Mouse (Mus musculus) embryonic facial prominence, embryonic 12.5 days (tissue): ENCODE results near the gene Ocrl. TPM values are rescaled to one million over a fixed set of nuclear protein-coding genes. Genes with fewer than 3 reads are reported as not detected.

Experiments
- ATAC-seq: fragments of 200-750 bp; cut with Nextera tagmentation; 2 replicates; pipeline ENCODE4 v1.8.0; 2017; ENCODE audit not compliant: insufficient number of reproducible peaks, insufficient read depth, low FRiP score, low TSS enrichment
- H3K27ac ChIP-seq: fragments of 300-500 bp; sonication (generic); 2 replicates; pipeline ENCODE4 v1.5.1; 2016; ENCODE audit warnings: mild to moderate bottlenecking
- H3K27me3 ChIP-seq: fragments of 300-500 bp; sonication (generic); 2 replicates; pipeline ENCODE4 v1.6.1; 2016; ENCODE audit warnings: mild to moderate bottlenecking, moderate library complexity
- H3K36me3 ChIP-seq: fragments of 300-500 bp; sonication (generic); 2 replicates; pipeline ENCODE4 v1.6.1; 2016; ENCODE audit warnings: mild to moderate bottlenecking
- H3K4me1 ChIP-seq: fragments of 300-500 bp; sonication (generic); 2 replicates; pipeline ENCODE4 v1.6.1; 2016
- H3K4me2 ChIP-seq: fragments of 300-500 bp; sonication (generic); replicated peaks from 2 replicates; pipeline ENCODE4 v1.6.1; 2016; ENCODE audit warnings: mild to moderate bottlenecking, moderate library complexity
- H3K4me3 ChIP-seq: fragments of 300-500 bp; sonication (generic); 2 replicates; pipeline ENCODE4 v1.5.1; 2016; ENCODE audit warnings: mild to moderate bottlenecking
- H3K9ac ChIP-seq: fragments of 300-500 bp; sonication (generic); 2 replicates; pipeline ENCODE4 v1.6.1; 2016; ENCODE audit warnings: mild to moderate bottlenecking, moderate library complexity
- H3K9me3 ChIP-seq: fragments of 300-500 bp; sonication (generic); 2 replicates; pipeline ENCODE4 v1.6.1; 2016; ENCODE audit warnings: mild to moderate bottlenecking, moderate library complexity
- WGBS: fragments of 180-500 bp; shearing (Covaris S2); methylation state at CpG from one replicate; pipeline ENCODE4 v1.1.7; 2016; 5-methylcytosine and 5-hydroxymethylcytosine counted together
- polyA plus RNA-seq: library from polyadenylated mRNA; unstranded; fragments of >200 nt; fragmentation: Nextera tagmentation; extraction: Ambion mirVana; gene quantifications from 2 replicates; pipeline ENCODE4 v1.2.1, GENCODE M21; 2016

The Ocrl gene
- polyA plus RNA-seq, 1 experiment from 2014 or later: 26.6 TPM

DNA sequence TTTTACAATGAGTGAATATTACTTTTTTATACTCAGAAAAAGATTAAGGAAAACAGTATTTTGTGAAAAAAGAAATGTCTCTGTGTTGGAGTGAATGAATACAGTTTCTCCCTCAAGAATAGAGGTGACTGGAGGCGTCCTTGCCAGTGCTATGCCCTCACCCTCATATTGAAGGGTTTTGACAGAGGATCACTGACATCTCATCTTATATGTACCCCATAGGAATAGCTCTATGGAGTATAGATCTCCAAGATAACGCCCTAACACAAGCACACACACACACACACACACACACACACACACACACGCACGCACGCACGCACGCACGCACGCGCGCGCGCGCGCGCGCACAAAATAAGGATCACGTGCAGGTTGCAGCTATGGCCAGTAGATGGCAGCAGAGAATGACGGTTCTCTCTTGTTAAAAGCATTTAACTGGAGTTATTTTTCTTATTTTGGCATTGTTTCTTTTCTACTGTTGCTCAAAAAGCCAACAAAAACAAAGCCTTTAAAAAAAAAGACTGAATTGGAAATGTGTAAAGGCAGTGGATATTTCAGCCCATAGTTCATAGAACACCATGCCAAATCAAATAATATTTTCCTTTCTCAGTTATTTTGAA lies 72.9 kb downstream of the Ocrl start:
- H3K4me1 ChIP-seq: no peaks in the 10 kb centered on the region
- peak overlapping the region; percentile 38 for H3K4me2 ChIP-seq
- H3K9me3 ChIP-seq: no peaks in the 10 kb centered on the region
- ATAC-seq: no peak
- no peaks in the 10 kb centered on the region for H3K36me3 ChIP-seq
- no peak overlapping the region for H3K27ac ChIP-seq
- WGBS: 19% methylated on average over 19 of the region's 19 CpGs
- 0 out of 2 replicates have a peak overlapping the region, but pooled peaks have one; percentile 17 for H3K4me3 ChIP-seq
- H3K9ac ChIP-seq: no peak overlapping the region
- H3K27me3 ChIP-seq: no peaks in the 10 kb centered on the region

DNA sequence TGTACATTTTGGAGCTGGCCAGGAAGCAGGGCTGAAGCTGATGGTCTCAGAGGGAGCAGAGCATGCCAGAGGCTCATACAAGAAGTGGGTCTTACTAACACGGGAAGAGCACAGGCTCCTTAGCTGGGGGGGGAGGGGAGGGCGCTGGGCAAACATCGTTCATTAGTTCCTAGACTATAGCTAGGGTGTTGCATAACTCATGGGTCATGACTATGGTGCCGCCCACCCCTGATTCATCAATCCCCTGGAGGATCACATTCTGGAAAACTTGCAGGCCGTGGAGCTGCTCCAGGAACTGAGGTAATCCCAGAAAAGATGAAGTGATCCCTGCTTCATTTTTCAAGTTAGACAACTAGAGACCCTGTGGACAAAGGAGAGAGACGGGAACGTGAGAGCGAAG lies 75.8 kb downstream of the Ocrl start:
- ATAC-seq: no peak
- 62% methylated on average over 8 of the region's 8 CpGs for WGBS
- no peaks in the 10 kb centered on the region for H3K36me3 ChIP-seq
- H3K9ac ChIP-seq: no peak overlapping the region
- no peaks in the 10 kb centered on the region for H3K9me3 ChIP-seq
- no peaks in the 10 kb centered on the region for H3K4me1 ChIP-seq
- no peaks in the 10 kb centered on the region for H3K27me3 ChIP-seq
- H3K27ac ChIP-seq: no peak overlapping the region
- no peak overlapping the region for H3K4me3 ChIP-seq
- H3K4me2 ChIP-seq: no peak overlapping the region

DNA sequence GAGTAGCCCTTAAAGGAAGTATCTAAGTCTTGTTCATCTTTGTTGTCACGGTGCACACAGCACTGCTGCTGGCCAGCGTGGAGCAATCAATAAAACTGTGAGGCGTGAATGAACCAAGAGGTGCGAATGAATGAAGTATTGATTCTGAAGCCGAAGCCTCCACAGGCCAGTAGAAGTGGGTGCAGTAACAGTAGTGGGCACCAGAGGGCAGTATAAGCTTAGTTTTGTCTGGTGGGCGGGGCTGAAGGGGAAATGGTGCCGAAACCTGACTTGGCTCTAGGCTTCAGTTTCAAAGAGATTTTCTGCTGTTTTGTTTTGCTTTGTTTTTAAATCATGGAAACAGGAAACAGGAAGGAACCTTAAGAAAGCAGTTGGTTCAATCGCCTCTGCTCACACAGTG lies 80.4 kb downstream of the Ocrl start:
- Histone ChIP-seq H3K9me3 (no peaks in the 10 kb centered on the region), H3K27ac (no peak overlapping the region), H3K4me1 (no peaks in the 10 kb centered on the region), H3K9ac (no peak overlapping the region), H3K27me3 (no peaks in the 10 kb centered on the region), H3K4me3 (no peak overlapping the region), H3K36me3 (no peaks in the 10 kb centered on the region), H3K4me2 (0 out of 2 replicates have a peak overlapping the region, but pooled peaks have one; percentile 24)
- ATAC-seq: no peak
- WGBS: 15% methylated on average over 8 of the region's 8 CpGs

DNA sequence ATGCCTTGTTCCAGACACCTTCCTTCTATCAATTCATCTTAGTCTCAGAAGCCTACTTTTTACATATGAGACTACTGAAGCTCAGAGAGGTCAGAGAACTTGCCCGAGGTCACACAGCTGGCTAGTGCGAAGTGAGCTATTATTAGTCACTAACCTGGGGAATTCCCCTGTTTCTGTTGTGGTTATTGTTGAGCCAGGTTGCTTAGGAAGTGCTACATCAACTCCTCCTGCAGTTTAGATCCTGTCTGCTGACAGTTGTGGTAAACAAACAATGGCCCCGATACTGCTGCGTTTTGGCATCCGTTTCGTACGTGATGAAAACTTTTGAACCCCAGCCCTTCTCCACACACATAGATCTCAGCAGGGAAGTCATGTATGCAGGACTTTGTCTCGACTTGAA lies 86.2 kb downstream of the Ocrl start:
- H3K4me2 ChIP-seq: no peak overlapping the region
- no peak for ATAC-seq
- H3K27ac ChIP-seq: no peak overlapping the region
- no peak overlapping the region for H3K4me3 ChIP-seq
- WGBS: 89% methylated on average over 8 of the region's 8 CpGs
- no peaks in the 10 kb centered on the region for H3K36me3 ChIP-seq
- no peaks in the 10 kb centered on the region for H3K27me3 ChIP-seq
- no peak overlapping the region for H3K9ac ChIP-seq
- H3K4me1 ChIP-seq: no peaks in the 10 kb centered on the region
- H3K9me3 ChIP-seq: no peaks in the 10 kb centered on the region

DNA sequence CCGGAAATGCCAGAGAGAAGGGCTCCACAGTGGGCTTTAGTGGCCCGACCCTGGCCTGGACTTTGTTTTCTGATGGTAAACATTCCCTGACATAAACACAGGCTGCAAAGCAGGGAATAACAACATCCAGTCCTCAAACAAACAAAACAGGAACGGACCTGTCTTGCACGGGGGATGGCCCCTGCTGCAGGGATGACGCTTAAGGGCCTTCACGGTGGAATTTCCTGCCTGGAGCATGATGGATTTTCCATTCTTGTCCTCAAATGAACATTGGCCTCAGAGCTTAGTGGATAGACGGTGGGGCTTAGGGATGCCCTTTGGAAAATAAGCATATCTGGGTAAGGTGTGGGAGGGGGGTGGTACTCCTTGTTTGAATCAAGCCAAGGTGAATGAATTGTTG lies 89.0 kb downstream of the Ocrl start:
- WGBS: 79% methylated on average over 7 of the region's 7 CpGs
- no peaks in the 10 kb centered on the region for H3K36me3 ChIP-seq
- no peaks in the 10 kb centered on the region for H3K9me3 ChIP-seq
- ATAC-seq: no peak
- no peaks in the 10 kb centered on the region for H3K4me1 ChIP-seq
- no peaks in the 10 kb centered on the region for H3K27me3 ChIP-seq
- no peak overlapping the region for H3K9ac ChIP-seq
- no peak overlapping the region for H3K4me3 ChIP-seq
- H3K27ac ChIP-seq: no peak overlapping the region
- H3K4me2 ChIP-seq: no peak overlapping the region

DNA sequence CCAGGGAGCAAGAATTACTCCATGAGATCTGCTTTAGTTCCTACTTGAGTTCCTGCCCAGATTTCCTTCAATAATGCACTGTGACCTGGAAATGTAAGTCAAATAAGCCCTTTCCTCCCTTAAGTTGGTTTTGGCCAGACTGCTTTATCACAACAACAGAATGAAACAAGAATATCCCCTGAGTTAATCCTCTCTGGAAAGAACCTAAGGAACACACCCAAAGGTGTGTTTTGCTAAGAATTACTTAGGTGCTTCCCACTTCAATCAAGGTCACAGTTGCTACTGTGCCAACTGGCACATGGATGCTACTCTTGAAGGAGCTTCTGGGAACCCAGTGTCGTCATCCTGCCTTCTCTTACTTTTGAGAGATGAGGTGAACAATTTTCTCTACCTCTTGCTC lies 92.6 kb downstream of the Ocrl start:
- 76% methylated on average over 1 of the region's 1 CpGs for WGBS
- Histone ChIP-seq H3K4me3 (no peak overlapping the region), H3K36me3 (no peaks in the 10 kb centered on the region), H3K9ac (no peak overlapping the region), H3K4me1 (no peaks in the 10 kb centered on the region), H3K9me3 (no peaks in the 10 kb centered on the region), H3K27me3 (no peaks in the 10 kb centered on the region), H3K27ac (no peak overlapping the region), H3K4me2 (no peak overlapping the region)
- ATAC-seq: no peak

DNA sequence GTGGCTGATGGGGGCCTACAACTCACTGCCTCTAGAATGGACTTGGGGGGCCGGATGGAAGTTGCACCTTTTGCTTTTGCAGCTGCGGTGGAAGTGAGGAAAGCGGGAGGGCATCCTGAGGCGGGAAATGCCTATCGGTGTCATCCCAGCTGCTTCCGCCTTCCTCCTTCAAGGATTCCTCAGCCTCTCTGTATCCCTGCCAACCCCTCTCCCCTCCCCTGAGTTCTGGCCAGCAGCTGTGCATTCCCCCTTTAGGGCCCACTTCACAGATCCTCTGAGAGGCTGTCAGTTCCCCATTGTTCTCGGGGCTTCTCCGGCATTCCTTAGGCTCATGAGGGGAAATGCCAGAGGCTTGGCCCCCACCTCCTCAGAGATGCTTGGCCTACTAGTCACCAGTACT lies 93.9 kb downstream of the Ocrl start:
- no peaks in the 10 kb centered on the region for H3K36me3 ChIP-seq
- no peak overlapping the region for H3K9ac ChIP-seq
- no peaks in the 10 kb centered on the region for H3K9me3 ChIP-seq
- H3K4me2 ChIP-seq: no peak overlapping the region
- no peak overlapping the region for H3K4me3 ChIP-seq
- no peaks in the 10 kb centered on the region for H3K27me3 ChIP-seq
- no peak overlapping the region for H3K27ac ChIP-seq
- 64% methylated on average over 8 of the region's 8 CpGs for WGBS
- ATAC-seq: 0 out of 2 replicates have a peak, but pooled peaks have one; percentile 15
- no peaks in the 10 kb centered on the region for H3K4me1 ChIP-seq

DNA sequence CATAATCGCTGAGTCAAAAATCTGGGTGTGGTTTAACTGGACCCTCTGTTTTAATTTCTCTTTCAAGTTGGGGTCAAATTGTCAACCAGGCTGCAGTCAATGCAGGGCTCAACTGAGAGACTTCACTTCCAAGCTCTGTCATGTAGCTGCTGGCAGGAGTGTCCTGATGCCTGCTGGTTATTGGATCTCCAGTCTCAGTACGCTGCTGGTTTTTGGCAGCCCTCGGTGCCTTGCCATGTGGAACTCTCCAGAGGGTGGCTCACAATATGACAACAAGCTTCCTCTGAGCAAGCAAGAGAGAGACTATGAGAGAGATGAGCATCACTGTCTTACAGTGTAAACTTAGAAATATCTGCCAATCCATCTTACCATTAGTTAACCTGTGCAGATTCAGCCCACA lies 99.5 kb downstream of the Ocrl start:
- 93% methylated on average over 3 of the region's 3 CpGs for WGBS
- H3K4me1 ChIP-seq: no peaks in the 10 kb centered on the region
- H3K36me3 ChIP-seq: no peaks in the 10 kb centered on the region
- no peak overlapping the region for H3K4me3 ChIP-seq
- no peak for ATAC-seq
- no peaks in the 10 kb centered on the region for H3K27me3 ChIP-seq
- no peak overlapping the region for H3K9ac ChIP-seq
- no peaks in the 10 kb centered on the region for H3K9me3 ChIP-seq
- no peak overlapping the region for H3K4me2 ChIP-seq
- H3K27ac ChIP-seq: no peak overlapping the region

Other genes starting within 250 kb of the Ocrl start
- 38.8 and 41.5 TPM in 2 replicates for gene Smarca1, start 19.4 kb upstream of the Ocrl start, polyA plus RNA-seq
- gene Apln, start 122.5 kb downstream of the Ocrl start, polyA plus RNA-seq: 5.7 and 6.2 TPM in 2 replicates
- gene Xpnpep2, start 196.3 kb downstream of the Ocrl start, polyA plus RNA-seq: 3.6 and 3.8 TPM in 2 replicates
- 1.4 and 1.8 TPM in 2 replicates for gene Sash3, start 234.0 kb downstream of the Ocrl start, polyA plus RNA-seq